Comparison of ENCODE assay signal across 10 mouse cellular contexts in the genomic region with DNA sequence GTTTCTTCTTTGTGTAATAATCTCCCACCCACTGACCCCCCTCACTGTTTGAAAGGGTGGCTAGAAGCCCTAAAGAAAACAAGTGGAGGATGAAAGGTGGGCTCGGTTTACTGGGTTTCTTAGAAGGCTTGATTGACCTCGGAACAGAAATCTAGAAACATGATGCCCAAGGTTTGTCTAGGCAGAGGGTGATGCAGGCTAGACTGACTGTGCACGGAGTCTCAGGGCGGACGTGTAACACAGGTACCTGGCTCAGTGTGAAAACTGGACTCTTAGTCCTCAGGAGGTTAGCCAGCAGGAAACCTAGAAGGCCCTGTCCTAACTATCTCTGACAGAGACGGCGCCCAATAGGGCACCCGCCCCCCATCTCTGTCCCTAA.
A peak's percentile ranks its signal among the peaks of the same experiment; 100 is the strongest.
DNase-seq lines count a peak whose midpoint lies in the region; ATAC-seq and TF ChIP-seq lines count a peak whose summit lies in the region.
"Had no signal": no experiment of that assay in that cellular context is flagged by ENCODE, and none has a peak within 500 bp of the region (broad histone marks: within the 10 kb centered on the region; RNA-seq: fewer than 3 reads in every experiment).

No protein-coding gene starts in this region.

- no peak for DNase-seq in liver, embryonic 11.5 days (ENCODE audit: low spot score)
- DNase-seq in liver, postnatal 0 days: no peak
- no peak for DNase-seq in embryonic facial prominence, embryonic 11.5 days (ENCODE audit: low spot score)
- peak; percentile 32 for DNase-seq in naive thymus-derived CD4-positive, alpha-beta T cell, adult 2 months (ENCODE audit: low read depth)
- DNase-seq in embryo, embryonic 11 days: no peak
- no peak for DNase-seq in thymus, adult 2 months
- no peak for DNase-seq in layer of hippocampus, adult 2 months (ENCODE audit: low spot score in 2 of 2)
- DNase-seq: right cerebral cortex, postnatal 4 days had no signal

- peaks cover 100% of the 10 kb centered on the region for H3K27me3 ChIP-seq in liver, embryonic 11.5 days (replicated peaks; ENCODE audit: control insufficient read depth, insufficient read depth, low read length)
- H3K27me3 ChIP-seq in liver, postnatal 0 days (ENCODE audit: insufficient read depth, low read length): peaks cover 91% of the 10 kb centered on the region
- H3K27me3 ChIP-seq in embryonic facial prominence, embryonic 11.5 days (ENCODE audit: control insufficient read depth, insufficient read depth, low read length): peaks cover 61% of the 10 kb centered on the region
- peaks cover 97% of the 10 kb centered on the region for H3K27me3 ChIP-seq in hindbrain, embryonic 13.5 days
- H3K27me3 ChIP-seq in thymus, adult 2 months (ENCODE audit: control insufficient read depth, insufficient read depth, low read length): peaks cover 42% of the 10 kb centered on the region

- TF ChIP-seq POLR2A in thymus, adult 2 months (IDR thresholded peaks at IDR 0.05; ENCODE audit: control insufficient read depth, extremely low read depth, insufficient read depth, low read length, poor library complexity): no peak

- peak overlapping the region; percentile 50 for H3K4me3 ChIP-seq in liver, embryonic 11.5 days (ENCODE audit: low read depth, low read length)
- H3K4me3 ChIP-seq in liver, postnatal 0 days (ENCODE audit: low read depth, low read length): no peak overlapping the region
- H3K4me3 ChIP-seq in embryonic facial prominence, embryonic 11.5 days (ENCODE audit: low read depth, low read length): peak overlapping the region; percentile 43
- H3K4me3 ChIP-seq in hindbrain, embryonic 13.5 days: peak overlapping the region; percentile 31
- H3K4me3 ChIP-seq in thymus, adult 2 months (ENCODE audit: control insufficient read depth, insufficient read depth, low read length): no peak overlapping the region
- no peak overlapping the region for H3K4me3 ChIP-seq in layer of hippocampus, adult 2 months

- ATAC-seq in liver, embryonic 11.5 days (replicated peaks; ENCODE audit: low FRiP score): no peak
- no peak for ATAC-seq in liver, postnatal 0 days
- no peak for ATAC-seq in embryonic facial prominence, embryonic 11.5 days (replicated peaks; ENCODE audit: insufficient number of reproducible peaks, low FRiP score, low TSS enrichment, low read depth)
- no peak for ATAC-seq in hindbrain, embryonic 13.5 days (ENCODE audit: low FRiP score)

- TF ChIP-seq CTCF in liver, postnatal 0 days (IDR thresholded peaks at IDR 0.05; ENCODE audit: low read depth): no peak
- no peak for TF ChIP-seq CTCF in thymus, adult 2 months (IDR thresholded peaks at IDR 0.05; ENCODE audit: borderline replicate concordance, control insufficient read depth, extremely low read depth, insufficient read depth, low read length, poor library complexity)
- TF ChIP-seq CTCF in layer of hippocampus, adult 2 months (conservative IDR thresholded peaks at IDR 0.05): no peak

- WGBS in liver, embryonic 11.5 days: 13% methylated on average over 8 of the region's 8 CpGs
- WGBS in liver, postnatal 0 days (ENCODE audit: insufficient replicate concordance): 18% methylated on average over 8 of the region's 8 CpGs
- 11% methylated on average over 8 of the region's 8 CpGs for WGBS in embryonic facial prominence, embryonic 11.5 days
- 12% methylated on average over 8 of the region's 8 CpGs for WGBS in hindbrain, embryonic 13.5 days
- 29% methylated on average over 8 of the region's 8 CpGs for WGBS in thymus, adult 2 months

- H3K9me3 ChIP-seq in liver, embryonic 11.5 days (ENCODE audit: control insufficient read depth, low read length): no peaks in the 10 kb centered on the region
- H3K9me3 ChIP-seq in liver, postnatal 0 days (ENCODE audit: low read length): no peaks in the 10 kb centered on the region
- H3K9me3 ChIP-seq in embryonic facial prominence, embryonic 11.5 days (replicated peaks; ENCODE audit: control insufficient read depth, low read length): no peaks in the 10 kb centered on the region
- no peaks in the 10 kb centered on the region for H3K9me3 ChIP-seq in hindbrain, embryonic 13.5 days
- H3K9me3 ChIP-seq: midbrain, embryonic 12.5 days had no signal

- H3K4me1 ChIP-seq in liver, embryonic 11.5 days (replicated peaks; ENCODE audit: control insufficient read depth, insufficient read depth, low read length): peaks cover 24% of the 10 kb centered on the region
- H3K4me1 ChIP-seq in liver, postnatal 0 days (ENCODE audit: insufficient read depth): peaks cover 35% of the 10 kb centered on the region
- peaks cover 15% of the 10 kb centered on the region for H3K4me1 ChIP-seq in embryonic facial prominence, embryonic 11.5 days (ENCODE audit: control insufficient read depth, insufficient read depth, low read length)
- peaks cover 38% of the 10 kb centered on the region for H3K4me1 ChIP-seq in hindbrain, embryonic 13.5 days (replicated peaks)
- peaks cover 29% of the 10 kb centered on the region for H3K4me1 ChIP-seq in thymus, adult 2 months (replicated peaks; ENCODE audit: control insufficient read depth, insufficient read depth, low read length)

- TF ChIP-seq EP300 in liver, postnatal 0 days (IDR thresholded peaks at IDR 0.05; ENCODE audit: low read depth): no peak

- peak overlapping the region; percentile 78 for H3K4me2 ChIP-seq in liver, embryonic 11.5 days
- no peak overlapping the region for H3K4me2 ChIP-seq in liver, postnatal 0 days (ENCODE audit: low read depth, low read length)
- H3K4me2 ChIP-seq in embryonic facial prominence, embryonic 11.5 days (ENCODE audit: low read depth, low read length): peak overlapping the region; percentile 49
- H3K4me2 ChIP-seq in hindbrain, embryonic 13.5 days: no peak overlapping the region

- no peaks in the 10 kb centered on the region for H3K36me3 ChIP-seq in liver, embryonic 11.5 days (ENCODE audit: control insufficient read depth, insufficient read depth, low read length)
- no peaks in the 10 kb centered on the region for H3K36me3 ChIP-seq in liver, postnatal 0 days (replicated peaks; ENCODE audit: insufficient read depth, low read length)
- no peaks in the 10 kb centered on the region for H3K36me3 ChIP-seq in embryonic facial prominence, embryonic 11.5 days (replicated peaks; ENCODE audit: control insufficient read depth, insufficient read depth, low read depth, low read length)
- no peaks in the 10 kb centered on the region for H3K36me3 ChIP-seq in hindbrain, embryonic 13.5 days
- no peaks in the 10 kb centered on the region for H3K36me3 ChIP-seq in thymus, adult 2 months (ENCODE audit: control insufficient read depth, insufficient read depth, low read length)
- H3K36me3 ChIP-seq: midbrain, embryonic 12.5 days had no signal

- no peak overlapping the region for H3K27ac ChIP-seq in liver, embryonic 11.5 days (ENCODE audit: low read depth, low read length)
- no peak overlapping the region for H3K27ac ChIP-seq in liver, postnatal 0 days (ENCODE audit: low read depth)
- 0 out of 2 replicates have a peak overlapping the region, but pooled peaks have one; percentile 13 for H3K27ac ChIP-seq in embryonic facial prominence, embryonic 11.5 days (replicated peaks; ENCODE audit: low read depth, low read length)
- no peak overlapping the region for H3K27ac ChIP-seq in hindbrain, embryonic 13.5 days
- H3K27ac ChIP-seq in thymus, adult 2 months (ENCODE audit: control insufficient read depth, insufficient read depth, low read length): no peak overlapping the region
- H3K27ac ChIP-seq in layer of hippocampus, adult 2 months: no peak overlapping the region
- H3K27ac ChIP-seq: midbrain, embryonic 12.5 days had no signal

- H3K9ac ChIP-seq in liver, embryonic 11.5 days (ENCODE audit: low read depth, low read length): no peak overlapping the region
- H3K9ac ChIP-seq in liver, postnatal 0 days (replicated peaks): no peak overlapping the region
- H3K9ac ChIP-seq in embryonic facial prominence, embryonic 11.5 days (replicated peaks; ENCODE audit: low read length): peak overlapping the region; percentile 64
- H3K9ac ChIP-seq in hindbrain, embryonic 13.5 days: no peak overlapping the region; the same call in 1 of the 2 replicates
- H3K9ac ChIP-seq: midbrain, embryonic 12.5 days had no signal

Comparison
In these comparisons a context has a peak if more than half of its experiments do, and no peak if none do; other contexts are left out.
1. H3K4me2 ChIP-seq: peak in liver, embryonic 11.5 days (single experiment) and embryonic facial prominence, embryonic 11.5 days (single experiment); none in liver, postnatal 0 days (single experiment) and hindbrain, embryonic 13.5 days (single experiment).
2. H3K4me3 ChIP-seq: peak in liver, embryonic 11.5 days (single experiment), embryonic facial prominence, embryonic 11.5 days (single experiment) and hindbrain, embryonic 13.5 days (single experiment); none in liver, postnatal 0 days (single experiment), thymus, adult 2 months (single experiment) and layer of hippocampus, adult 2 months (single experiment).